Mouse (Mus musculus): ENCODE data around the gene Gtsf1. TPM values are rescaled to one million over a fixed set of nuclear protein-coding genes. Genes with fewer than 3 reads are reported as not detected.

Gene Gtsf1
- polyA plus RNA-seq, 1 experiment from 2014 or later, result 0.32 TPM

DNA sequence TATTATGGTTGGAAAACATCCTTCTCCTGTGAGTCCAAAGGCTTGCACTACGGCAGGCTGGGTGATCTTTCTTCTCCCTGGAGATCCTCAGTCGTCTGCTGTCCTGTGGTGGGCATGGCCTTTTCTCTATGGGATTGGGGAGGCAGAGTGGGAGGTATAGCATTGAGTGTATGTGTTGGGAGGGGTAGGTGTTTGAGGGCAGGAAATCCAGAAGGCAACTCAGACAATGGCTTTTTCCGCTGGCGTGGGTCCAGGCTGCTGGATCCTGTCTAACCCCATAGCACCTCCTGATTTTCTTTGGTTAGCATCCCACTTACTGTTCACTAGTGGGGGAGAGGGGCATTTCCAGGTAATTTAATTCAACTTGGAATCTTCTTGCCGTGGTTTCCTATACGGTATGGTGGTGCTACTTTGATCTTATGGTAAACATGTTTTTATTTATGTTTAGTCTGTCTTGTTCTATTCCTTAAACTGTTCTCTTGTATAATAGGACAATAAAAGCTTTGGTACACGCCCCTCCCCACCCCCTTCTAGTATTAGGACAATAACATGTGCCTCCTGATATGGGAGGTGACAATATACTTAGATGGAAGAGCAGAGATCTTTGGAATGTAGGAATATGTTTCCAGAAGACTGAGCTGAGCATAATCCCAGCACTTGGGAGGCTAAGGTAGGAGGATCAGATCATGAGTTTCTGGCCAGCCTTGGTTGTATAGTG, 46.3 kb downstream of the Gtsf1 start:
- Histone ChIP-seq H3K27me3 (ENCODE audit: control insufficient read depth, insufficient read depth, low read length) (no peaks in the 10 kb centered on the region), H3K4me3 (ENCODE audit: low read depth, low read length) (no peak overlapping the region), H3K36me3 (replicated peaks; ENCODE audit: control insufficient read depth, insufficient read depth, low read depth, low read length) (no peaks in the 10 kb centered on the region), H3K4me1 (ENCODE audit: control insufficient read depth, insufficient read depth, low read length) (no peaks in the 10 kb centered on the region), H3K9me3 (replicated peaks; ENCODE audit: control insufficient read depth, low read length) (no peaks in the 10 kb centered on the region), H3K4me2 (ENCODE audit: low read depth, low read length) (no peak overlapping the region), H3K27ac (replicated peaks; ENCODE audit: low read depth, low read length) (no peak overlapping the region), H3K9ac (replicated peaks; ENCODE audit: low read length) (no peak overlapping the region)
- no peak for ATAC-seq (replicated peaks; ENCODE audit: insufficient number of reproducible peaks, low FRiP score, low TSS enrichment, low read depth)
- 71% methylated on average over 7 of the region's 7 CpGs for WGBS
- no peak for DNase-seq (ENCODE audit: low spot score)

DNA sequence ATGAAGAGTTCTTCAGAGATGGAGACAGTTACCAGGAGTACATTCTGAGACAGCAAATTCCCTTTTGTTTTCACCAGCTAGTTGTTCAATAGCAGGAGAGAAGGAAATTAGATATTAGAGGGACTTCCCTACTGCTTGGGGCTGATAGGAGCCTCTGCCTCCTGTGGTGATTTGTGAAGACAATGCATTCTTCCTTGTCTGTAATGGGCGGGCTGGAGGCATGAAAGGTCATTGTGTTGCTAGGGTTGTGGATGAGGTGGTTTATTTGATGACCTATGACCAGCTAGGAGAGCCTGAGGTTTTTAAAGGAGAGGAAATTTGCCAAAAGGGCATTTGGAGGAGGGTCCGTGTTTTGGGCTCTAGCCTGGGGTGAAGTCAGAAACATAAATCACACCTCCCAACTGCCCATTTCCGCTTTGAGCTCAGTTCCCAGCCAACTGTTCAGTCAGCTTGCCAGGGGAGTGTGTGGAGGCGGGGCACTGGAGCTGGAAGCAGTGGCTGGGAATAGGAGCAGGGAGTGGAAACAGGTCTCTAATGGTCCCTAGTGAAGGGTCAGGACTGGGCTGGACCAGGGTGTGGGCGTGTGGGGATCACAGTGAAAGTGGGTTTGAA, 47.4 kb downstream of the Gtsf1 start:
- Histone ChIP-seq H3K9me3 (replicated peaks; ENCODE audit: control insufficient read depth, low read length) (no peaks in the 10 kb centered on the region), H3K4me1 (ENCODE audit: control insufficient read depth, insufficient read depth, low read length) (no peaks in the 10 kb centered on the region), H3K27ac (replicated peaks; ENCODE audit: low read depth, low read length) (no peak overlapping the region), H3K36me3 (replicated peaks; ENCODE audit: control insufficient read depth, insufficient read depth, low read depth, low read length) (no peaks in the 10 kb centered on the region), H3K27me3 (ENCODE audit: control insufficient read depth, insufficient read depth, low read length) (no peaks in the 10 kb centered on the region), H3K4me3 (ENCODE audit: low read depth, low read length) (no peak overlapping the region), H3K4me2 (ENCODE audit: low read depth, low read length) (no peak overlapping the region), H3K9ac (replicated peaks; ENCODE audit: low read length) (no peak overlapping the region)
- no peak for DNase-seq (ENCODE audit: low spot score)
- no peak for ATAC-seq (replicated peaks; ENCODE audit: insufficient number of reproducible peaks, low FRiP score, low TSS enrichment, low read depth)
- WGBS, result 24% methylated on average over 5 of the region's 5 CpGs

DNA sequence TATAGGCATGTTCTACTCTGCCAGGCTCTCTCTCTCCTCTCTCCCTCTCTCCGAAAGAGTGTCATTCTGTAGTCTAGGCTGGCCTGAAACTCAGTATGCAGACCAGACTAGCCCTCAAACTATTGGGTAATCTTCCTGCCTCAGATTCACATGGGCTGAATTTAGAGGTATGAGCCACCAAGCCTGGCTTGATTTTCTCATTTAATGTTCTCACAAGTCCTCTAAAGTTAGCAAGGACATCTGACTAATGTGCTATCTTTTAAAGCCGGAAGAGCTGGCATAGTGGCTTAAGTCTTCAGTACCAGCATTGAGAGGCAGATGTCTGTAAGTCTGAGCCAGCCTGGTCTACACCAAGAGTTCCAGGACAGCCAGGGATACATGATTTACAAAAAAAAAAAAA, 48.2 kb downstream of the Gtsf1 start:
- no peaks in the 10 kb centered on the region for H3K36me3 ChIP-seq (replicated peaks; ENCODE audit: control insufficient read depth, insufficient read depth, low read depth, low read length)
- no peak overlapping the region for H3K4me2 ChIP-seq (ENCODE audit: low read depth, low read length)
- H3K9ac ChIP-seq (replicated peaks; ENCODE audit: low read length), result no peak overlapping the region
- 90% methylated on average over 2 of the region's 2 CpGs for WGBS
- H3K4me3 ChIP-seq (ENCODE audit: low read depth, low read length), result no peak overlapping the region
- no peak for DNase-seq (ENCODE audit: low spot score)
- H3K27me3 ChIP-seq (ENCODE audit: control insufficient read depth, insufficient read depth, low read length), result no peaks in the 10 kb centered on the region
- ATAC-seq (replicated peaks; ENCODE audit: insufficient number of reproducible peaks, low FRiP score, low TSS enrichment, low read depth), result no peak
- H3K4me1 ChIP-seq (ENCODE audit: control insufficient read depth, insufficient read depth, low read length), result no peaks in the 10 kb centered on the region
- no peaks in the 10 kb centered on the region for H3K9me3 ChIP-seq (replicated peaks; ENCODE audit: control insufficient read depth, low read length)
- no peak overlapping the region for H3K27ac ChIP-seq (replicated peaks; ENCODE audit: low read depth, low read length)

DNA sequence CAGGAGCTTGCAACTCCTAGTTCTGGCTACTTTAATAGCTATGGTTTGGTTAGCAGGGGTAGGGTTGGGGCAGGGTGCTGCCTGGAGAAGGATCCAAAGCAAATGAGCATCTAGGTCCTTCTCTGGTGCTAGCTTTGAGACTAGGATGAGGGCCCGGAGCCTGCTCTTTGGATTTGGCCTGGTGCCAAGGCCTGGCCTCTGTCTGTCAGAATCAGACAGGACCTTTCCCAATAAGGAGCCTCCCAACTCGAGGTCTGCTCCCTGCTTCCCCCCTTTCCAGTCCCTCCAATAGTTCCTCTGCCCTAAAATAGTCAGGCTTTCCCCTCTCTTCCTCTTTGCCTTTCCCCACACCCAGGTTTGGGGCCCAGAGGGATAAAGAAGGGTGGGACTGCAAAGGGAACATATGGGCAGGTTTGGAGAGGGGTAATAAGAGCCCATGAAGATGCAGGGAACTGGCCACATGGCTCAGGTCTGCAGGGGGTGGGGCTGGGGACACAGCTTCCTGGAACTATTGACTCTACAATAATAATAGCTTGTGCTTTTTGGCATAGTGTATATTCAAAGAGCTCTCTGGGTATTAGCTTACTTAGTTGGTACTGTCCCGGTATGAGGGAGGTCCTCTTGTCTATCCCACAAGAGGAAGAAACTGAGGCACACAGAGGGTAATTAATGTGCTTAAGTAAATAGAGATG, 51.5 kb downstream of the Gtsf1 start:
- ATAC-seq (replicated peaks; ENCODE audit: insufficient number of reproducible peaks, low FRiP score, low TSS enrichment, low read depth) (0 out of 2 replicates have a peak, but pooled peaks have one; percentile 12), DNase-seq (ENCODE audit: low spot score) (no peak)
- no peak overlapping the region for H3K27ac ChIP-seq (replicated peaks; ENCODE audit: low read depth, low read length)
- H3K36me3 ChIP-seq (replicated peaks; ENCODE audit: control insufficient read depth, insufficient read depth, low read depth, low read length), result no peaks in the 10 kb centered on the region
- H3K9me3 ChIP-seq (replicated peaks; ENCODE audit: control insufficient read depth, low read length), result no peaks in the 10 kb centered on the region
- H3K9ac ChIP-seq (replicated peaks; ENCODE audit: low read length), result no peak overlapping the region
- H3K27me3 ChIP-seq (ENCODE audit: control insufficient read depth, insufficient read depth, low read length), result no peaks in the 10 kb centered on the region
- WGBS, result 65% methylated on average over 3 of the region's 3 CpGs
- H3K4me3 ChIP-seq (ENCODE audit: low read depth, low read length), result no peak overlapping the region
- H3K4me1 ChIP-seq (ENCODE audit: control insufficient read depth, insufficient read depth, low read length), result no peaks in the 10 kb centered on the region
- no peak overlapping the region for H3K4me2 ChIP-seq (ENCODE audit: low read depth, low read length)

DNA sequence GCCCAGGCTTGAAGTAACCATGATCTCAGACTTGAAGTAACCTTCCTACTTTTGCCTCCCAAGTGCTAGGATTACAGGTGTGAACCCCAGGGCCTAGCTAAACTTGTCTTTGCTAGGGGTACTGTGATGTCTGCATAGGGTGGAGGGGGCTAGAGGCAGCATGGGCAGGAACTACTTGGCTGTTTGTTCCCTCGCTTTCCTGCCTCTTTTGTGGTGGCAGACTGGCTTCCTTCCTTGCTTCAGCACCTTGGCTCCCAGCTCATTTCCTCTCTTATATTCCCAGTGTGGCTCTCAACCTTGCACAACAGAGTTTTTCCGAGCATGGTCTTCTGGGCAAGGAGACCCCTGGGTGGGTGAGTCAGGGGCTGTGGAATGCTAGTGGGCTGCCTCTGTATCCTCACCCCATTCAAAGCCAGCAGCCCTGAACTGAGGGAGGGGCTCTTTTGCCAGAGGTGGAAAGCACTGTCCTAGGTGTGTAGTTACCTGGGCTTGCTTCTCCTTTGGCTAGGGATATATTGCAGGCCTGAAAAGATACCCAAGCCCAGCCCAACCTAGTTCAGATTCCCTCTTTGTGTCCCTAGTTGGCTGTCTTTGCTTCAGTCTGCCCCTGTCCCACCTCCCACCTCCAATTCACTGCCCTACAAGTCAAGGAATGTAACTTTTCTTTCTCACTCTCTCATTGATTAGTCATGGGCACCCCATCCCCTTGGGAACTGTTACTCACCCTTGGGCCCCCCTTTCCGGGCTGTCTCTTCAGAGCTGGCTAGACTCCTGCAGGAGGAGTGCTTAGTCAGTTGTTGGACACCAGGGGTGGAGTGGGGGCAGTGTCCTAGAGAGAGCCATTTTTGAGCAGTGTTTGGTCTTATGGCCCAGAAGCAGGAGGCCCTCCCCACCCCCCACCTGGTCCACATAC, 52.3 kb downstream of the Gtsf1 start:
- H3K27me3 ChIP-seq (ENCODE audit: control insufficient read depth, insufficient read depth, low read length), result no peaks in the 10 kb centered on the region
- DNase-seq (ENCODE audit: low spot score) (no peak), ATAC-seq (replicated peaks; ENCODE audit: insufficient number of reproducible peaks, low FRiP score, low TSS enrichment, low read depth) (peak; percentile 61; the same call in 1 of the 2 replicates)
- H3K36me3 ChIP-seq (replicated peaks; ENCODE audit: control insufficient read depth, insufficient read depth, low read depth, low read length), result no peaks in the 10 kb centered on the region
- H3K4me3 ChIP-seq (ENCODE audit: low read depth, low read length), result no peak overlapping the region
- H3K9ac ChIP-seq (replicated peaks; ENCODE audit: low read length), result no peak overlapping the region
- H3K27ac ChIP-seq (replicated peaks; ENCODE audit: low read depth, low read length), result no peak overlapping the region
- WGBS, result 79% methylated on average over 3 of the region's 3 CpGs
- no peaks in the 10 kb centered on the region for H3K4me1 ChIP-seq (ENCODE audit: control insufficient read depth, insufficient read depth, low read length)
- H3K4me2 ChIP-seq (ENCODE audit: low read depth, low read length), result no peak overlapping the region
- no peaks in the 10 kb centered on the region for H3K9me3 ChIP-seq (replicated peaks; ENCODE audit: control insufficient read depth, low read length)

DNA sequence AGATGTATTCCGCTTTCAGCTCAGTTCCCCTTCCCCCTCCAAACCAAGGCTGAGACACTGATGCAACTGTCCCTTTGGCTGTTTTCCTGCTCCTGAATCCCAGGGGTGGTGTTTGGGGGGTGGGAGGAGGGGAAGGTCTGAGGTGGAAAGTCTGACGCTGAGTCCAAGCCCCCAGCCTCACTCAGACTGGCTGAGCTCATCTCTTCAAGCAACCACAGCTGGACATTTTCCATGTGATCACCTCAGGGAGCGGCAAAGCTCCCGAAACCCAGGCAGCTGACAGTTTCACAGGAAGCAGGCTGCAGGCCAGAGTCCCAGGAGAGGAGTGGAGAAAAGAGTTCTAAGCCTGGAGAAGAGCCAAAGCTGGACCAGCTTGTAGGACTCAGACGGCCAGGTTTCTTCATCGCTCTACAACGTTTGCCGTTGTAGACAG, 53.4 kb downstream of the Gtsf1 start:
- Histone ChIP-seq H3K9ac (replicated peaks; ENCODE audit: low read length) (no peak overlapping the region), H3K27me3 (ENCODE audit: control insufficient read depth, insufficient read depth, low read length) (no peaks in the 10 kb centered on the region), H3K36me3 (replicated peaks; ENCODE audit: control insufficient read depth, insufficient read depth, low read depth, low read length) (no peaks in the 10 kb centered on the region), H3K4me2 (ENCODE audit: low read depth, low read length) (no peak overlapping the region), H3K27ac (replicated peaks; ENCODE audit: low read depth, low read length) (no peak overlapping the region), H3K4me3 (ENCODE audit: low read depth, low read length) (no peak overlapping the region), H3K4me1 (ENCODE audit: control insufficient read depth, insufficient read depth, low read length) (no peaks in the 10 kb centered on the region), H3K9me3 (replicated peaks; ENCODE audit: control insufficient read depth, low read length) (no peaks in the 10 kb centered on the region)
- DNase-seq (ENCODE audit: low spot score), result peak; percentile 12
- WGBS, result 66% methylated on average over 8 of the region's 8 CpGs
- ATAC-seq (replicated peaks; ENCODE audit: insufficient number of reproducible peaks, low FRiP score, low TSS enrichment, low read depth), result 0 out of 2 replicates have a peak, but pooled peaks have one; percentile 41

DNA sequence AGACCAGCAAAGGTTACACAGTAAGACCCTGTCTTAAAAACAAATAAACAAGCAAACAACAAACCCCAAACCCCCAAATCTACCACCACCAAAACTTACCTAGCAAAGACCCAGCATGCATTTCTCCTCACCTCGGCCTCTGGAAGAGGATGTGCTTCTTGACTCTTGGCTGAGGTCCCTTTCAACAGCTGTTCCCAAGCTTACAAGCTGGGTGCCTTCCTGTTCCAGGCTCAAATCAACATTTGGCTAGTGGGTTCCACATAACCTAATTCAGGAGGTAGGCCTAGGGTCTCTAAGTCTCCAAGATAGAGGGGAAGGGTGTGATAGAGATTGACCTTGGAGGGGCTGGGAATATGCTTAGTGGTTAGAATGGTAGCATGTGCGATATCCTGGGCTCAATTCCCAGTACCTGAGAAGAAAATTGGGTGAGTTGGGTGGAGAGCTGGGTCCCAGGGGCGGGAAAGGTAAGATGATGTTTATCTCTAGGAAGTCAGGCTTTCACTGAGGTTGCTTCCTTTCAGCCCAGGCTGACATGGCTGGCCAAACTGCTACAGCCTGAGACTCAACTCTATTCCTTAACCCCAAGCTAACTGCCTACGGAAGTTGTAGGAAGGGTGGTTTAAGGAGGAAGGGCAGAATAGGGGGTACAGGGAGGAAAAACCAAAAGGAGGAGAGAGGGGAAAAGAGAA, 55.0 kb downstream of the Gtsf1 start:
- WGBS, result 83% methylated on average over 4 of the region's 4 CpGs
- H3K36me3 ChIP-seq (replicated peaks; ENCODE audit: control insufficient read depth, insufficient read depth, low read depth, low read length), result no peaks in the 10 kb centered on the region
- H3K27me3 ChIP-seq (ENCODE audit: control insufficient read depth, insufficient read depth, low read length), result no peaks in the 10 kb centered on the region
- DNase-seq (ENCODE audit: low spot score), result no peak
- no peak overlapping the region for H3K4me2 ChIP-seq (ENCODE audit: low read depth, low read length)
- no peak for ATAC-seq (replicated peaks; ENCODE audit: insufficient number of reproducible peaks, low FRiP score, low TSS enrichment, low read depth)
- no peak overlapping the region for H3K4me3 ChIP-seq (ENCODE audit: low read depth, low read length)
- H3K9ac ChIP-seq (replicated peaks; ENCODE audit: low read length), result no peak overlapping the region
- H3K9me3 ChIP-seq (replicated peaks; ENCODE audit: control insufficient read depth, low read length), result no peaks in the 10 kb centered on the region
- no peaks in the 10 kb centered on the region for H3K4me1 ChIP-seq (ENCODE audit: control insufficient read depth, insufficient read depth, low read length)
- H3K27ac ChIP-seq (replicated peaks; ENCODE audit: low read depth, low read length), result no peak overlapping the region

Data from embryonic facial prominence, embryonic 11.5 days (tissue).